Mouse (Mus musculus) neutrophil, adult 5-6 weeks (primary cell): ENCODE results near the gene Gm5134. TPM values are rescaled to one million over a fixed set of nuclear protein-coding genes. Genes with fewer than 3 reads are reported as not detected.
"Not testable (repeated sequence)": the region's sequence is repeated elsewhere in the genome, so short reads cannot be mapped to it uniquely, and the experiment has no call there.

Experiments
- ATAC-seq: fragments of 151-379, 151-347 bp; 2 replicates; pipeline ENCODE4 v1.8.0; 2017; ENCODE audit warnings: mild to moderate bottlenecking, moderate TSS enrichment; ENCODE audit not compliant: insufficient number of reproducible peaks, poor library complexity, low FRiP score, severe bottlenecking; ENCODE audit errors: extremely low read depth
- total RNA-seq: library from RNA; stranded (forward); fragments of 200-1000 nt; gene quantifications from 2 replicates; pipeline ENCODE4 v1.2.3, GENCODE M21; 2017

Gm5134 gene
- total RNA-seq, 1 experiment from 2014 or later, result 0.81 TPM

DNA sequence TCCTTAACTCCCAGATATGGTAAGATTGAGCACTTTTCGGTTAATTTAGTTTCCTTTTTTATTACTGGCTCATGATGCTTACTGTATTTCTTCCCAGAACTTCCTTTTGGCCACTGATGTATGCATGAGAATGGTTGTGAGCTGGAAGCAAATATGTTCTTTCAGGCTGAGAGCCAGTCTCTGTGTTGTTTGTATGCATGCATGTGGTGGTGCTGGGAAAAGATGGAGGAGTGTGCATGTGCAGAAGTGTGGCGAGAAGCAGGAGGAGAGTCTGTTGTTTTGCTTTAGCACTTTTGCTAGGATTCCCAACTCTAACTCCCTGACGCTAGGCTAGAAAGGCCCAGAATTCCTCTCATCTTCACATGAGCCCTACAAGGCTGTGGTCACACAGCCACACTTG is 25.1 kb downstream of the Gm5134 start:
- ATAC-seq, result no peak

DNA sequence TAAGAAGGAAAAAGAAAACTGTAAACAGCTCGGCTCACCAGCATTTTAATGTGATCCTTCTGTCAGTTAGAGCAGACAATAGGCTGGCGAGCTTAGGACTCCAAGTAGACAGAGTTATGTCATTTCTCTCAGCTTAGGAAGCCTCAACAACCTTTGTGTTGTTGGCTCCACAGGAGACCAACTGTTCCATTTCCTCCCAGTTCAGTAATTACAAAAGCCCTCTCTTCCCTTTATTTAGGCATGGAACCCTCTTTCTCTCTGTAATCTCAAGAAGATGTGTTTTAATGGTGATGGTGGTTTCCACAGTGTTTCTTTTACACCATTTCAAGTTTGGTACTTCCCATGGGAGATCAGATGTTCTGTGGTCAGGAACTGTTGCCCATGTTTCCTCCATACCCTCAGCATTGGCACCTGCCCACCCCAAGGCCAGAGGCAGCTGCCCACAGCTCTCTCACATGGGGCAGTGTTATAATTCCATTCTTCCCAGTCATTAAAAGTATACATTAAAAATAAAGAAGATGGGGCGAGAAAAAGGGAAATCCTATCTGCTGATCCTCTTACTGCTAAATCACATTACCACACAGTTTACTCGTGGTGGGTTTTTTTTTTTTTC is 36.2 kb downstream of the Gm5134 start:
- no peak for ATAC-seq

DNA sequence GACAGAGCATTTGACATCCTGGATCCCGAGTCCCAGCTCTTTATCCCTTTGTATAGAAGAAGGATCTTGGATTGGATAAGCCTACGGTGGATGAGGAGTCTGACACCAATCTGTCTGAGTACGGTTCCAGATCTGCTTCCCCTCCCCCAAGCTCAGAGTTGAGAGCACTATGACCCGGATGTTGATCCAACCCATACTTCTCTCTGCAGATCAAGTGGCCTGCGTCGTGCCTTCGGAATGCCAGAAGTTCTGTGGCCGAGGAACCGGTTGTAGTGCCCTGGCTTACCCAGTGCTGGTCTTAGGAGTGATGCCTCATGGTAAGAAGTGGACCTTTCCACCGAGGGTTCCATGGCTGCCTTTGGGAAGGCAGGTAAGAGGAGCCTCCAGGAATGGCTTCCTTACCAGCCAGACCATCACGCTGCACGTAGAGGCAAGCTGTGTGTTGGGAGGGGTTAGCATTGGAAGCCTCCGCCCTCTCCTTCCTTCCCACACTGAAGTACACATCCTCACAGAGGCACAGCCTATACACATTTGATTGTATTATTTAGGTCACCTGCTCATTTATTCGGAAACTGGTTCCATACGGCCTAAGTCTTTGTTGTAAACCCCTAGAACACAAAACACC is 39.4 kb downstream of the Gm5134 start:
- ATAC-seq, result no peak

DNA sequence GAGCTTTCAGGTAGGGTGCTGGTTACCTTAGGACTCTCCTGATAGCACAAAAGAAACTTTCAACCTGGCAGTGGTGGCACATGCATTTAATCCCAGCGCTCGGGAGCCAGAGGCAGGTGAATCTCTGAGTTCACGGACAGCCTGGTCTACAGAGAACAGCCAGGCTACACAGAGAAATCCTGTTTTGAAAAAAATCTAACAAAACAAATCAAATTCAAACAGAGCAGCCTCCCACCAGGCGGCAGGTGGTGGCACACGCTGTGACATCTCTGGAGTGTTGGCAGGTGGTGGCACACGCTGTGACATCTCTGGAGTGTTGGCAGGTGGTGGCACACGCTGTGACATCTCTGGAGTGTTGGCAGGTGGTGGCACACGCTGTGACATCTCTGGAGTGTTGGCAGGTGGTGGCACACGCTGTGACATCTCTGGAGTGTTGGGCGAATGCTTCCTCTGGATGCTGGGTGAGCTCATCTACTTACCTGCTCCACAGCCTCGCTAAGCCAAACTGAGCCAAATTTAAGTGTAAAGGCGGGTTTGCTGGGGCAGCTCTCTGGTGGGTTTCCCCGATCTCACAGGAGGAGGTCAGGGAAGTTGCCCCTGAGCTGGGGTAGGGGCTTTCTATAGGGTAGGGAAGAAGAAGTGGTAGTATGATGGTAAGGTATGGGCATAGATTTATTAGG is 40.4 kb downstream of the Gm5134 start:
- ATAC-seq, result not testable (repeated sequence)

DNA sequence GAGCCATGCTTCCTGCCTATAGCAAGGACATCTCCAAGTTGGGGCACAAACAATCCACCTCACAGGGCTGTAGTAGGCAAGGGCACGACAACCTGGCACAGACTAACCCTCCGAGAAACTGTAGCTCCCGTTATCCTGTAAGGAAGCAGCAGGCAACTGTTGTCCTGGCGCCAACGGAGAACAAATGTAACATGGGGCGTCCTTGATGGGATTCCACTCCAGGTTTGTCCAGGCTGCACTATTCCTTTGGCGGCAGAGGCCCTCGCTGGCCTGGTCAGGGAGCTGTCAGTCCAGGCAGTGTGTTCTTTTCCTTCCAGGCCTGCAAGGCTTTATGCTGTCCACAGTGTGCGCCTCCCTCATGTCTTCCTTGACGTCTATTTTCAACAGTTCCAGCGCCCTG is 41.1 kb downstream of the Gm5134 start:
- no peak for ATAC-seq

DNA sequence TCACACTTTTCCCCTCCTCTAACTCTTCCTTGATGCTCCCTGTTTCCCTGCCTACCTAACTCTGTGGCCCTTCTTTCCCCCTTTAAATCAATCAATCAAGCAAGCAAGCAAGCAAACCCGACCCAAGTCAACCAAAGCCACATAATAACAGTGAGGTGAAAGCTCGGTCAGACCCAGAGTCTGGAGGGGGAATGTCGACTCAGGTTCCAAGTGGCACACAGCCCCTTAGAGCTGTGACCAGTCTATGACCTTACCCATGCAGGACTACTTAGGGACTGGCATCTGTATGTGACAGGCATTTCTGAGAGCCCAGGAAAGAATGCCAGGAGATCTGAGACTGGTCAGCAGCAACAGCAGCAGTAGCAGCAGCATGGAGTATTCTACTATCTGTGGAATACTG is 42.0 kb downstream of the Gm5134 start:
- no peak for ATAC-seq

DNA sequence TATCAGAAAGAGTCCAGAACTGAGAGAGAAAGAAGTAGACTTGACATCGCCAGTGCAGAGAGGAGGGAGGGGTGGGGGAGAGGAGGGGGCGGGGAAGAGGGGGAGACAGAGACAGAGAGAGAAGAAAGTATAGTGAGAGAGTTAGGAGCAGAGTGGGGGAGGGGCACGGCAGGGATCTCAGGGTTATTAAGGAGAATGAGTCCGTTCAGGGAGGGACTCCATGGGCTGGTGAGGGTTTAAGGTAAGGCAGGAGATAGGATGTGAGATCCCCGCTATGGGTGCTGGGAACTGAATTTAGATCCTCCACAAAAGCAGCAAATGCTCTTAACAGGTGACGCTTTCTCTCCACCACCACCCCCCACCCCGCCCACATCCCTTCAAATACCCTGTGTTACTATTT is 46.8 kb downstream of the Gm5134 start:
- no peak for ATAC-seq

DNA sequence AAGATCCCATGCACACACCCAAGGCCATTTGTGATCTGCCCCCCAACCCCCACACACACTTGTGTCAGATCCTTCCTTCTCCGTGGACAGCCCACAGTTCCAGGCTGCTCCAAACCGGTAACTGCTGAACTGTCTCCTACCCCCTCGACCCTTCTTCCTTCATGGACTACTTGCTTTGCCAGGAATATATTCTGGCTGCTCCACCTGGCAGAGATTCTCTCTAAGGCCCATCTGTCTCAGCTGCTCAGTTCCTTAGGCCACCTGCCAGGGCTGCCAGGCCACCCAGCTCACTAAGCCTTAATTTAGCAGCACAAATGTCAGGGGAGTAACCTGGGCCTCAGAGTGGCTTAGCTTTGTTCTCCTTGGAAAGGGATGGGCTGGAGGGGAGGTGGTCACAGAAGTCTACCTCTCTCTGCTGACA is 47.8 kb downstream of the Gm5134 start:
- no peak for ATAC-seq

DNA sequence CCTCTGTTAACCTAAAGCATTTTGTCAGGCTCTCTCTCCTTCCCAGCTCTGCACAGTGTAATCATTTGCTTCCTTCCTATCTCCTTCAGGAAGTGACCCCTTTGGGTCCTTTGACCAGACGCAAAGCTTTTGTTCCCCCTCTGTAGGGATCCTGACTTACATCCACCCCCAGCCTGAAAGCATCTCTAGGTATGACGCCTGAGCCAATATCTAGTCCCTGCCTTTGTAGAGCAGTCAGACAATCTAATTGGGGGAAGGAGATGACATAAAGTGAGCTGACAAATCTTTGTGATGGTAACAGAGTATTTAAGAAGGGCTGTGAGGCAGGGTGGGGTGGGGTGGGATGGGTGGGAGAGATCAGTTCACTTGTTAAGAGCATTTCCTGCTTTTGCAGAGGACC is 48.3 kb downstream of the Gm5134 start:
- no peak for ATAC-seq

DNA sequence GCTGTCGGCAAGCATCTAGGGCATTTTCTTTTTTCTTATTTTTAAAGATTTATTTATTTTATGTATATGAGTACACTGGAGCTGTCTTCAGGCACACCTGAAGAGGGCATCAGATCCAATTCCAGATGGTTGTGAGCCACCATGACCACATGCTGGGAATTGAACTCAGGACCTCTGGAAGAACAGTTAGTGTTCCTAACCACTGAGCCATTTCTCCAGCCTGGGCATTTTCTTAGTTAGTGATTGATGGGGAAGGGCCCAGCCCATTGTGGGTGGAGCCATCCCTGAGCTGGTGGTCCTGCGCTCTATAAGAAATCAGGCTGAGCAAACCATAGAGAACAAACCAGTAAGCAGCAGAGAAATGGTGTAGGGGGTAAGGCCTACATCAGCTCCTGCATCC is 48.9 kb downstream of the Gm5134 start:
- ATAC-seq, result no peak

DNA sequence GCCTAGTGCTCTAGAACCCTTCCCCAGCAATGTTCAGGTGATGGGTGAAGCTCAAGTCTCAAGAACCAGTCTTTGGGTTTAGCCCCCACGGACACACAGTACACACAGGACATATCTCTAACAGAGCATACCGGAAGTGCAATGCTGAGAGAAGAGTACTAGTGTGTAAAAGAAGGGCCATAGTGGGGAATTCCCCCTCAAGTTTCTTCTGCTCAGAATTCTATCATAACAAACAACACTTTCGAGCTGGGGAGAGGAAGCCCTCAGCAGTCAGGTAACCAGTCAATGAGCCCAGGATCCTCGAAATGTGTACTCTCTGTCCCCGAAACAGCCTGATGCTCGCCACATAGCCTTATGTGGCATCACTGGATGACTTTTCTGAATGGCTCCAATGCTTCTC is 52.1 kb downstream of the Gm5134 start:
- no peak for ATAC-seq

DNA sequence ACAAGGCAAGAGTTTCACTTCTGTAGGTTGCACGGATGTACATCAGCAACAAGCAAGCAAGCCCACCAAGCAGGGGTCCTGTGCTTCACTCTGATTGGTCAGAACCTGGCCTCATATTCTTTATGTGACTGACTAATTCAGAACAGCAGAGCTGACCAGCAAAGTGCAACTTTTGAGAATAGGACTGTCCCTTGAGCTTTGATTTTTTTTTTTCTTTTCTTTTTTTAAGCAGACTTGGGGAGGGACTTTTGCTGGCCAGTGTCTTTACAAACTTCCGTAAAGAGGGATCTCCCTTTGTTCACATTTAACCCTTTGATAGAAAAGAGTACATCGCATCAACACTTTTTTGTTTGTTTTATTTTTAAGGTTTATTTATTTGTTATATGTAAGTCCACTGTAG is 55.5 kb downstream of the Gm5134 start:
- ATAC-seq, result no peak

DNA sequence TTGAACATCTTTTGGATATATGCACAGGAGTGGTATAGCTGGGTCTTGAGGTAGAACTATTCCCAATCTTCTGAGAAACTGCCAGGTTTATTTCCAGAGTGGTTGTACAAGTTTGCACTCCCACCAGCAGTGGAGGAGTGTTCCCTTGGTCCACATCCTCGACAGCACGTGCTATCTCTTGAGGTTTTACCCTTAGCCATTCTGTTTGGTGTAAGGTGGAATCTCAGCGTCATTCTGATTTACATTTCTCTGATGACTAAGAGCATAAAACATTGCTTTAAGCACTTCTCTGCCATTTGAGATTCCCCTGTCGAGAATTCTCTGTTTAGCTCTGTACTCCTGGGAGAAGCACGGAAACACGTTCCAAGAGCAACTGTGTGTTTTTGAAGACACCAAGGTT is 58.6 kb downstream of the Gm5134 start:
- ATAC-seq, result no peak

DNA sequence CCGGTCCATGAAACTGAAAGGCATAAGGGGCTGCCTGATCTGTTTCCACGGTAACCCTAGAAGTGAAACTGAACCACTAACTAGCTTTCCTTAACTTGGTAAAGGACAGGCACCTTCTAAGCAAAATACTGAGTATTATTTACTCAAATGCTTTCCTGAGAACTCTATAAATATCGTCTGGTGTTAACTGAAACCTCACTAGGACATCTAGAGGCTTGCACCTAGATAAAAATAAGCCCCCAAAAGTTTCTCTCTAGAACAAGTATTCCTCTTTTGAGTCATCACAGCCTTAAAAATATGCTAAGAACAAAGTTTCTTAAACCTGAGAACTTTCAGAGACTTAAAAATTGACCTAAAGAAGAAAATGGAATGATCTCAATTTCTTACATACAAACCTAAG is 62.6 kb downstream of the Gm5134 start:
- ATAC-seq, result no peak

DNA sequence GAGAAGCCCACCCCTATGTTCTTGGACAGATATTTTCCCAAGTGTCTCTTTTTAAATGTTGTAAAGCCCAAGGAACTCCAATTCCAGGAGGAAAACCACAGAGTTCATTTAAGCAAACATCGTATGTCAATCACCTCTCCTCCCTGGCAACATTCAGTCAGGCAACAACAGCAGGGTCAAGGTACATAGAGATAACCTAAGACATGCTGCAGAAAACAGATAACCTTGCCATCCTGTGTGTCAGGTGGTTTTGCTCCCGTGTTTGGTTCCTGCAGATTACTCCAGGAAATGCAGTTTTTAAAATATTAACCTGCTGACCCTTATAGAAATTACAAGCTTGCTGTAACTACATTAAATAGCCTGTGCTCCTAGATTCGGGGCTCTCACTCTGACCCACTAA is 67.4 kb downstream of the Gm5134 start:
- no peak for ATAC-seq

DNA sequence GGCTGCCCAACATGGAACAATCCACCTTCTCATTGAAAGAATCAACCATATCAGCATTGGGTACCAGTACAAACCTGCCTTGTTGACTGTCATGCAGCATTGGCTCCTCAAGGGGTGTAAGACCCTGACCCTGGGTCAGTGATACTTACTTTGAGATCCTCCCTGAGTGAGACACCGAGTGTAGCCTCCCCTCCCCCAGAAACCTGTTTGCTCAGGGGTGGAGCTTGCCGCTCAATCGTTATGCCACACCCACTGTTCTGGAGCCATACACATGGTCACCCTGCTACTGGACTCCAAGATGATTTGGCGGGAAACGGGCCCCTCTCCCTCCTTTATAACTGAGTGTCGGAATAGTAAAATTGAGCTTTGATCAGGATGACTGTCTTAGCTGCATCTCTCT is 69.6 kb downstream of the Gm5134 start:
- no peak for ATAC-seq

DNA sequence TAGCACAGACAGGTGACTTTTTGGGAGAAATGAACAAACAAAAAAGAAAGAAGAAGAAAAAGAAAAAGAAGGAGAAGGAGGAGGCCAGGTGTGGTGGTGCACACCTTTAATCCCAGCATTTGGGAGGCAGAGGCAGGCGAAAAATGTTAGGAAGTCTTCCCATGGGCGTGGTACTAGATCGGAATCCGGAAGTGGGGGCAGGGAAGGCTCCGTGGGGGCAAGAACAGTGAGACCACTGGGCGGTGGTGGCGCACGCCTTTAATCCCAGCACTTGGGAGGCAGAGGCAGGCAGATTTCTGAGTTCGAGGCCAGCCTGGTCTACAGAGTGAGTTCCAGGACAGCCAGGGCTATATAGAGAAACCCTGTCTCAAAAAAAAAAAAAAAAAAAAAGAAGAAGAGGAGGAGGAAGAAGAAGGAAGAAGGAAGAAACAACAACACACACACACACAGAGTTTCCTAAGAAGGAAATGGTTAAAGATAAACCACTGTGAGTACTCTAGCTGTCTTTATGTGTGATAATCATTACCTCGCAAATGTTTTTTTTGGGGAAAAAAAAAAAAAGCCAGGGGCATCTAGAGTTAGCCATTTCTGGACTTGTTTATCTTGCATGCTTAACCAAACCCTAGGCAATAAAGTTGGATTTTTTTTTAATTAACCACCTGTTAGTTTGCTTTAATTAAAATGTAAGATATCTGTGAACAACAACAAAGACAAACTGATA is 71.3 kb downstream of the Gm5134 start:
- no peak for ATAC-seq

DNA sequence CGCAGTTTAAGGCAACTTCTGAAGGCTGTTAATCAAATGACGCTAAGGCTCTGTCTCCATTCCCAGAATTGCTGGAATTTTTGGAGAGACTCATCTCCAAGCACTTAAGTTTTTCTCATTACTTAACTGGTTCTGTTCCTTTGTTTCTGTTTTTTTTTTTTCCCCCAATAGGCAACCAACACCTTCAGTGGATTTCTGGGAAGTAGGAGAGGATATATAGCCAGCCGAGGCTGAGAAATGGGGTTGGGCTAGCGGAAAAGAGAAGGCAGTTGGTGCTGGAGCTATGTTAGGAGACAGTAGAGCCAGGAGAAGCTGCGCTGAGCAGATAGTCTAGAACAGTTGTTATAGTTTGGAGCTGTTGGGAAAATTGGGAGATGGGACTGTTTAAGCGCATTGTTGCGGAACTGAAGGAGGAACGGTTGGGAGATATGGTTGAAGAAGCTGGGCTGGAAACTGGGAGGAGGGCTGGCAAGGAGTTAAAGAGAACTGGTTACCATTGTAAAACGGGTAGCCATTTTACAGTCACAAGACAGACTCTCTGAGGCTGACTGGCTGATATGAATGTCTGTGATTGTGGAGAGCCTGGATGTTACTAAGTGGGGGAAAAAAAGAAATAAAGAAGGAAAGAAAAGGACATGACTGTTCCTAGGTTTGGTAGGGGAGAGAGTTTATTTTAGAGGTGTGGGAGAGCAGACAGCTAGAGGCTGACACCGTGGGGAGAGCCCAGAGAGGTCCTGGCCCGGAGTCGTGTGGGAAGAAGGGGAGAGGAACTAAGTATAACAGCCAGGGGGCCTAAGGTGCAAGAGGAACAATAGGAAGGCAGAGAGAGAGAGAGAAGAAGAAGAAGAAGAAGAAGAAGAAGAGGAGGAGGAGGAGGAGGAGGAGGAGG is 73.1 kb downstream of the Gm5134 start:
- no peak for ATAC-seq

DNA sequence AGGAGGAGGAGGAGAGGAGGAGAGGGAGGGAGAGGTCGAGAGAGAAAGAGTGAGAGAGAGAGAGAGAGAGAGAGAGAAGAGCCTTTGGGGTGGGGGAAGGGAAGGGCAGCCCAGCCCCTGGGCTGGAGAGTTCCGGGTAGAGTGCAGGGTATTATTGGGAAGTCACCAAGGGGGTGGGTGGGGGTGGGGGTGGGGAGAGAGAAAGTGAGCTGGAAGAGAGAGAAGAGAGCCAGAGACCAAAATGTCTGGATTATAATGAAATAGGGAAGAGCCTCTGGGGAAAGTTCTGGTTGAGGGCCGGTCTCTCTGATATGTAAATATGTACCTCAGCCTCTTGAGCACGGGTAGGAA is 73.7 kb downstream of the Gm5134 start:
- ATAC-seq, result no peak
